Mouse (Mus musculus): ENCODE measurements around the gene Cog2. TPM values are rescaled to one million over a fixed set of nuclear protein-coding genes. Genes with fewer than 3 reads are reported as not detected.

Cog2 gene
- polyA plus RNA-seq, 1 experiment from 2014 or later, result 20.5 TPM

DNA sequence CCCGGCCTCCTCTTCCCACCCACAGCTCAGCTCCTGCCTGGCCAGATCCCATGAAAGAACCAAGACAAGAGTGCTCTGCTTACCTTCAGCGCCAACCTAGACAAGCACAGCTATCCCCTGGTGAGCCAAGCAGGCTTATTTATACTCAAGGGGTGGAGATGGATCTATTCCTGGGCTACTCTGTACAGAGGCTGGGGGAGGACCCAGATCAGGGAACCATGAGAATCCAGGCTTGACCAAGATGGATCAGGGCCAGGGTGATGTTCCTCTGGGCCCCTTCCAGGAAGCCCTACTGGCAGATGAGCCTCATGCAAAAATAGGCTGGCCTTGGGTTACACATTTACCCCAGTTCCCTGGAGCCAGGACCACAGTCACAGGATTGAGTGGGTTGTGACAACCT lies 49.0 kb downstream of the Cog2 start, which contains the start of gene Agt:
Agt (minus strand) TSS at position 114 of the 400 bp plus-strand sequence.
- Histone ChIP-seq H3K9ac (no peak within 1 kb of the TSS), H3K4me1 (peaks cover 43% of the 10 kb centered on the region), H3K4me3 (no peak within 1 kb of the TSS), H3K27me3 (replicated peaks) (peaks cover 12% of the 10 kb centered on the region; the same call in 1 of the 2 replicates), H3K27ac (replicated peaks) (0 out of 2 replicates have a peak within 1 kb of the TSS, but pooled peaks have one; percentile 8), H3K9me3 (no peaks in the 10 kb centered on the region), H3K36me3 (no peaks in the 10 kb centered on the region), H3K4me2 (no peak within 1 kb of the TSS)
- 59% methylated on average over 2 of the region's 2 CpGs for WGBS
- no peak for ATAC-seq (ENCODE audit: extremely low read depth, insufficient number of reproducible peaks, low FRiP score, low TSS enrichment)

DNA sequence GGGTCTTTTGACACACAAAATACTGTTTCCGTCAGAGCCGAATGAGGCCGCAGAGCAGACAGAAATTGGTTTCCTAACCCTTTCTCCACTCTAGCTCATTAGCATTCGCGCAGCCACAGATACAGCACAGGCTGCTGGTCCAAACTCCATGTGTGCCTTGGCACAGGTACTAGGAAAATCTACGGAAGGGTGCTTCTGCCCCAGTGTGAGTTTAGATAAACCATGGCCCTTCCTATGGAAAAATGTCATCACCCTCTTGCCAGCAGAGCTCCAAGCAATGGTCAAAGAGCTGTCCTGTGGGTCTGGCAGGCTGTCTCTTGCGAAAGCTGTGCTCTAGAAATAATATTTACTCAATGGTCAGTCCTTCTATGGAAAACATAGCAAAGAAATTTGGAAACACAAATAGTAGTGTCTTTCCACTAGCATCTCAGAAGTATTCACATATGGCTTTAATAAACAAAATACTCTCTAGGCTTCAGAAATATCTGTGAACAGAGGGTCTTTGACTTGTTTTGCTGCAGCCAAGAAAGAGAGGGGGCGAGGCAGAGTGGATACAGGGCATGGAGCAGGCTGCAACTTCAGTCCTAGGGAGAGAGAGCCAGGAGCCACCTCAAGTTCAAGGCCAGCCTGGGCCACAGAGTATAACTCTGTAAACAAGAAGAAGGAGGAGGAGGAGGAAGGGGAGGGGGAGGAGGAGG lies 51.3 kb downstream of the Cog2 start:
- ATAC-seq (ENCODE audit: extremely low read depth, insufficient number of reproducible peaks, low FRiP score, low TSS enrichment), result peak; percentile 40; the same call in 1 of the 2 replicates
- Histone ChIP-seq H3K36me3 (no peaks in the 10 kb centered on the region), H3K4me2 (no peak overlapping the region), H3K4me3 (no peak overlapping the region), H3K27me3 (replicated peaks) (0 out of 2 replicates have a peak, but pooled peaks cover 4% of the 10 kb centered on the region), H3K27ac (replicated peaks) (peak overlapping the region; percentile 80), H3K9me3 (no peaks in the 10 kb centered on the region), H3K4me1 (peaks cover 43% of the 10 kb centered on the region), H3K9ac (no peak overlapping the region)
- 51% methylated on average over 8 of the region's 8 CpGs for WGBS

DNA sequence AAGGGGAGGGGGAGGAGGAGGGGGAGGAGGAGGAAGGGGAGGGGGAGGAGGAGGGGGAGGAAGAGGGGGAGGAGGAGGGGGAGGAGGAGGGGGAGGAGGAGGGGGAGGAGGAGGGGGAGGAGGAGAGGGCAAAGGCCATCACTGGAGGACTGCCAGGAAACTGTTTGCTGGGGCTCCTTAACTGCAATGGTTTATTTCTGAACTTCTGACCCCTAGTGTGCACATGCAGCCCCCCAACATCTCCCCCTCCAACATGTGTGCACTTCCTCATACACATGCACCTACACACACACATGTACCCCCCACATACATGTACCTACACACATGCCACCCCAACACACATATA lies 51.8 kb downstream of the Cog2 start:
- no peak for ATAC-seq (ENCODE audit: extremely low read depth, insufficient number of reproducible peaks, low FRiP score, low TSS enrichment)
- H3K4me2 ChIP-seq, result no peak overlapping the region
- no peaks in the 10 kb centered on the region for H3K9me3 ChIP-seq
- H3K36me3 ChIP-seq, result no peaks in the 10 kb centered on the region
- H3K4me3 ChIP-seq, result no peak overlapping the region
- H3K27me3 ChIP-seq (replicated peaks), result 0 out of 2 replicates have a peak, but pooled peaks cover 4% of the 10 kb centered on the region
- H3K9ac ChIP-seq, result no peak overlapping the region
- H3K27ac ChIP-seq (replicated peaks), result peak overlapping the region; percentile 51
- peaks cover 43% of the 10 kb centered on the region for H3K4me1 ChIP-seq

DNA sequence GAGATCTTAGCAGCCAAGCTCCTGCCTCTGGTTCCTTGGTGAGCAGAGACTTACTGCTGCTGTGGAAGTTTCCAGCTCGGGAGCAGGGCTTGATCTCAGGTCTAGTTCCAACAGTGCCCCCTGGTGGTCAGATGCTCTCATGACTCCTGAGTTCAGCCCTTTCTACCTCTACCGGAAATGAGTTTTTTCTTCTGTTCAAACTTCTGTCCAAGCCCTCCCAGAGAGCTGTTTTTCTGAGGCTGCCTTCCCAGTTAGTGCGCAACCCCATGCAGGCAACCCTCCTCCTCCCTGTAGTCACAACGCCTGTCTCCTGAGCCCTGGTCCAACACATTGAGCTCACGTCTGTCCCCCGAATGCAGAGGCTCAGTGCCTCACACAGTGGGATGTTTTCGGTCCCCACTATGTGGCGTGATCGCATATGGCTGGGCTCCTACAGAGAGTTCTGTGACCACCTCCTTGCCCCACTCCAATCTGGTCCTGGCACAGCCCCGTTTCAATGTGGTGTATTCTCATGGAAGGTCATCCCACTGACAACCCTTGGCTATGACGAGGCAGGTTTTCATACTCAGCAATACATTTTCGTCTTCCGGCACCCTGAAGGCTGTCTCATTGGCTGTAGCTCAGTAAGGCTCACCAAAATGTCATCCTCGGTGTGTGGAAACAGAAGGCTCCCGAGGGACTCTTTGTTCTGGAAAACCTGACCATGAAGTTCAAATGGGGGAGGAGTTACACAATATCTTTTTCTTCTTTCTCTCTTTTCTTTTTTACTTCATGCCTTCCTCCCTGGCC lies 53.2 kb downstream of the Cog2 start:
- peak overlapping the region; percentile 40; the same call in 1 of the 2 replicates for H3K27ac ChIP-seq (replicated peaks)
- peaks cover 43% of the 10 kb centered on the region for H3K4me1 ChIP-seq
- peak overlapping the region; percentile 38; the same call in 1 of the 2 replicates for H3K4me2 ChIP-seq
- 57% methylated on average over 15 of the region's 15 CpGs for WGBS
- no peaks in the 10 kb centered on the region for H3K36me3 ChIP-seq
- no peaks in the 10 kb centered on the region for H3K9me3 ChIP-seq
- H3K9ac ChIP-seq, result peak overlapping the region; percentile 58
- no peak for ATAC-seq (ENCODE audit: extremely low read depth, insufficient number of reproducible peaks, low FRiP score, low TSS enrichment)
- no peak overlapping the region for H3K4me3 ChIP-seq
- H3K27me3 ChIP-seq (replicated peaks), result no peaks in the 10 kb centered on the region

DNA sequence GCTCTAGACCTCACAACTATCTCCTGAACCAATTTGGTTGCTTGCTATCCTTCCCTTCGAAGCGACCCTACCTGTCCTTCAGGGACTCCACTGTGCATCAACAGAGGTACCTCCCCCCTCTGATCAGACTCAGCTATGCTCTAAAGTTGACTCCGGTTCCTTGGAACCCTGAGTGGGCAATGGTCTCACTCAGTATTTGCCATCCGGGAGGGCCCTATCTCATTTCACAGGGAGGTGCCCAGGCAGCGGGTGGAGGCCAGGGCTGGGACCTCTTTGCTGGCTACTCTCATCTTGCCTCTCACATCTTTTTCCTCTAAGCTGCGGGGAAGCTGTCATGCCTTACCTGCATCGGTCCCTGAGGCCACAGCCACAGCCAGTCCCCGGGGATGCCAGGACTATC lies 55.2 kb downstream of the Cog2 start, which contains the start of gene Capn9:
Capn9 (plus strand) TSS at position 301 of the 400 bp plus-strand sequence.
- Histone ChIP-seq H3K9ac (no peak within 1 kb of the TSS), H3K4me2 (no peak within 1 kb of the TSS), H3K9me3 (no peaks in the 10 kb centered on the region), H3K36me3 (no peaks in the 10 kb centered on the region), H3K4me1 (peaks cover 28% of the 10 kb centered on the region), H3K4me3 (no peak within 1 kb of the TSS), H3K27me3 (replicated peaks) (no peaks in the 10 kb centered on the region), H3K27ac (replicated peaks) (no peak within 1 kb of the TSS)
- ATAC-seq (ENCODE audit: extremely low read depth, insufficient number of reproducible peaks, low FRiP score, low TSS enrichment), result no peak
- WGBS, result 81% methylated on average over 8 of the region's 8 CpGs

DNA sequence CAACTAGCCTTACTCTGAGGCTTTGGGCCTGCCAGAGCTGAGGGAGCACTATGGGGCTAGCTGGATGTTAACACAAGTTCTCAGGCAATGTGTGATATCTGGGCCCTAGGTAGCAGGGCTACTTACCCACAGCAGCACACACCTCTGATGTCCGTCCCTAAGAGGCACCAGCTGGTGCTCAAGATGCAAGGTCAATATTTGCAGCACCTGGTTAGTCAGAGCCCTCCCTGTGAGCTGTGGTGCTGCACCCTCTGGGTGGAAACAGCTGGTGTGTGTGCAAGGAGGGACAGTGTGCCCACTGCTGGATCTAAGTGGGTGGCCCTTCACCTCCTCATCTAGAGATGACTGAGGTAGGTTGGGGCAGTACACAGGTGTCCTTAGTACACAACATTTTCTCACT lies 56.2 kb downstream of the Cog2 start:
- ATAC-seq (ENCODE audit: extremely low read depth, insufficient number of reproducible peaks, low FRiP score, low TSS enrichment), result no peak
- WGBS, result 85% methylated on average over 1 of the region's 1 CpGs
- Histone ChIP-seq H3K27ac (replicated peaks) (no peak overlapping the region), H3K27me3 (replicated peaks) (no peaks in the 10 kb centered on the region), H3K9ac (no peak overlapping the region), H3K9me3 (no peaks in the 10 kb centered on the region), H3K4me2 (no peak overlapping the region), H3K36me3 (no peaks in the 10 kb centered on the region), H3K4me1 (peaks cover 18% of the 10 kb centered on the region), H3K4me3 (no peak overlapping the region)

DNA sequence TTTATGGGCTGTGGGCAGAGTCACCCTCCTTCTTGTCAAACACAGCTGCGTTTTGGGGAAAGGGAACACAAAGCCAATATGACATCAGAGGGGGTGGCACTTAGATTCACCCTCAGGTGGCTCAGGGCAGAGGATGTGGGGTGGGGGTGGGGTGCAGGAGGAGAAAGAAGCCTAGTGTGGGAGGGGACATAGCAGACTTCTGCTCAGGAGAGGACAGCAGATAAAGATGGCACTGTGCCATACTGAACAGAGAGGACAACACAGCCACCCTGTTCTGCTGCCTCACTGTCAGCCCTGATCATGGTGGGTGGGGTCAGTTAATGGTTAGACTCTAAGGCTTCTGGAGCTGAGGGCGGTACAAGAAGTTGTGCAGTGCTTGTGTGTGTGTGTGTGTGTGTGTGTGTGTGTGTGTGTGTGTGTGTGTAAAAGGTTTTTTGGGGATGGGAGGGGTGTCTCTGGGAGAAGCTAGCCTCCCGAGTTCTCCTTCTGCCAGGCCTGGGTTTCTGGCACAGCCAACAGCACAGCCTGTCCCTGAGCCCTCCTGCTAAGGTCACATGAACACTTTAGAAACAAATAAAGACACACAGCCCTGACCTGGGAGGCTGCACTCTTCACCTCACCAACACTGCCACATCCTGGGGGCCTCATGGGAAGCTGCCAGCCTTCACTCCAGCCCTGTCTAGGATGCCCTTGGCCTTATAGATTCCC lies 65.3 kb downstream of the Cog2 start:
- H3K27ac ChIP-seq (replicated peaks), result peak overlapping the region; percentile 37; the same call in 1 of the 2 replicates
- H3K4me2 ChIP-seq, result no peak overlapping the region
- no peaks in the 10 kb centered on the region for H3K9me3 ChIP-seq
- 50% methylated on average over 2 of the region's 3 CpGs for WGBS
- H3K36me3 ChIP-seq, result no peaks in the 10 kb centered on the region
- H3K9ac ChIP-seq, result peak overlapping the region; percentile 33; the same call in 1 of the 2 replicates
- H3K4me3 ChIP-seq, result no peak overlapping the region
- ATAC-seq (ENCODE audit: extremely low read depth, insufficient number of reproducible peaks, low FRiP score, low TSS enrichment), result no peak
- H3K4me1 ChIP-seq, result peaks cover 15% of the 10 kb centered on the region
- no peaks in the 10 kb centered on the region; the same call in 1 of the 2 replicates for H3K27me3 ChIP-seq (replicated peaks)

DNA sequence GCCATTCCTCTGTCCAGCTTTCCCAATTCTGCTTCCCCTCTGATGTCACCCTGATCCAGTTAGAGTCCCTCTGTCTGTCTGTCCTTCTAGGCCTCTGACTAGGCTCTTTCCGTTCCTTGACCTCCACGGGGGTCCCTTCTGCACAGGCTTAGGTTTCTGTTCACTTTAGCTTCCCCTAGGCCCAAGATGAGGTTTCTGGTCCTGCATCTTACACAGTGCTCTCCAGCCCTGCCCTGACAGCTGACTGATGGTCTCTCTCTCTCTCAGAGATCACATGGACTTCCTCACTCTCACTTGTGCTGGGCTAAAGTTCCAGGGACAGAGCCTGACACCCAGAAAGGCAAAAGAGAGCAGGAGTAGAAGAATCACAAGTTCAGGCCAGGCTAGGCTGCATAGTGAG lies 66.0 kb downstream of the Cog2 start:
- Histone ChIP-seq H3K9me3 (no peaks in the 10 kb centered on the region), H3K9ac (peak overlapping the region; percentile 33), H3K4me3 (no peak overlapping the region), H3K27ac (replicated peaks) (0 out of 2 replicates have a peak overlapping the region, but pooled peaks have one; percentile 3), H3K36me3 (no peaks in the 10 kb centered on the region), H3K4me2 (no peak overlapping the region), H3K27me3 (replicated peaks) (no peaks in the 10 kb centered on the region; the same call in 1 of the 2 replicates), H3K4me1 (peaks cover 15% of the 10 kb centered on the region)
- no peak for ATAC-seq (ENCODE audit: extremely low read depth, insufficient number of reproducible peaks, low FRiP score, low TSS enrichment)
- 77% methylated on average over 2 of the region's 2 CpGs for WGBS

DNA sequence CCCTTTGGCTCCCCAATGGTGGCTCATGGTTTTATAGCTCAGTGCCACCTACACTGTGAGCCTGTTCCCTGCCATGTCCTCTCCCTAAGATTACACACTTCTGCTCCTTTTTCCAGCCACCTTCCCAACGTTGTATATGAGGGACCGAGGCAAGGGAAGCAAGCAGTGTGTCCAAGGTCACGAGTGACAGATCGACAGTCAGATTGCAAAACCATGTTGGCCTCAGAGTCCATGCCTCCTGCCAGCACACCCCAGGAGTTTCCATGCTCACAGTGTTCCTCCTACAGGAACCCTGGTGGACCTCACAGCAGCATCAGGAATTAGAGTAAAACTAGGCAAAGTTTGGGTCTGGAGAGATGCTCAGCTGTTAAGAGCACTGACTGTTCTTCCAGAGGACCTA lies 68.8 kb downstream of the Cog2 start:
- Histone ChIP-seq H3K9ac (no peak overlapping the region), H3K27ac (replicated peaks) (no peak overlapping the region), H3K9me3 (no peaks in the 10 kb centered on the region), H3K4me1 (peaks cover 15% of the 10 kb centered on the region), H3K36me3 (no peaks in the 10 kb centered on the region), H3K4me3 (no peak overlapping the region), H3K4me2 (no peak overlapping the region), H3K27me3 (replicated peaks) (no peaks in the 10 kb centered on the region; the same call in 1 of the 2 replicates)
- no peak for ATAC-seq (ENCODE audit: extremely low read depth, insufficient number of reproducible peaks, low FRiP score, low TSS enrichment)
- 67% methylated on average over 4 of the region's 4 CpGs for WGBS
